Mouse (Mus musculus) MN1 (cell line): Measurements from ENCODE around the gene Gm28553.
"Not testable (repeated sequence)": the region's sequence is repeated elsewhere in the genome, so short reads cannot be mapped to it uniquely, and the experiment has no call there.

ENCODE experiments used
- DNase-seq: peaks from one replicate; pipeline ENCODE4 v3.0.0-alpha.2; 2016; ENCODE audit warnings: low spot score

Gm28553 gene

GRCm38 (mm10) chrY:48856197-48856596 is at the start of gene Gm28553:
Gene Gm28553, plus strand, starts transcription at chrY:48856497.
- not testable (repeated sequence) for DNase-seq
